Mouse (Mus musculus) cerebellum, adult 2 months (tissue): ENCODE measurements at regions not wholly inside any gene's neighbourhood (a gene's known extent, or its start where the extent isn't known, plus 50 kb on each side); places are given as distances from the start of the nearest gene placed in this dataset.

Experiments used
- DNase-seq, 2 experiments: peaks; one replicate each; pipeline ENCODE4 v3.0.0; 2021
- H3K27ac ChIP-seq: fragments of 200-500 bp; 2 replicates; pipeline ENCODE4 v1.5.1; 2012; ENCODE audit warnings: low read length, control low read depth, inconsistent platforms; ENCODE audit not compliant: insufficient read depth
- H3K27me3 ChIP-seq: fragments of 200-500 bp; 2 replicates; pipeline ENCODE4 v1.6.1; 2012; ENCODE audit warnings: inconsistent platforms, mild to moderate bottlenecking, low read length, moderate library complexity; ENCODE audit not compliant: control insufficient read depth, insufficient read depth
- H3K4me1 ChIP-seq: fragments of 200-500 bp; 2 replicates; pipeline ENCODE4 v1.6.1; 2011; ENCODE audit warnings: low read length; ENCODE audit not compliant: control insufficient read depth, insufficient read depth
- H3K4me3 ChIP-seq: fragments of 200-500 bp; replicated peaks from 2 replicates; pipeline ENCODE3; 2011; ENCODE audit warnings: mild to moderate bottlenecking, low read depth, low read length, control low read depth; ENCODE audit not compliant: insufficient read depth
- CTCF ChIP-seq: fragments of 200-500 bp; IDR thresholded peaks from 2 replicates; pipeline ENCODE4 v1.5.1; 2011; ENCODE audit warnings: low read depth, mild to moderate bottlenecking, control low read depth, low read length, moderate library complexity, borderline replicate concordance; ENCODE audit not compliant: insufficient read depth
- POLR2A ChIP-seq: fragments of 200-500 bp; IDR thresholded peaks from 2 replicates; pipeline ENCODE4 v1.6.1; 2011; ENCODE audit warnings: low read length, control low read depth, borderline replicate concordance; ENCODE audit not compliant: insufficient read depth
- WGBS: fragments of 180-500 bp; shearing (Covaris S2); methylation state at CpG from one replicate; pipeline ENCODE4 v1.1.7; 2018; 5-methylcytosine and 5-hydroxymethylcytosine counted together

- WGBS = 10% methylated on average over 4 of the region's 4 CpGs
- no peaks in the 10 kb centered on the region for H3K27me3 ChIP-seq
- no peak overlapping the region for H3K4me3 ChIP-seq
- H3K27ac ChIP-seq = no peak overlapping the region
- no peak for DNase-seq
- no peaks in the 10 kb centered on the region for H3K4me1 ChIP-seq
- TF ChIP-seq CTCF (no peak), POLR2A (no peak)
Observed at GRCm38 (mm10) chr19:35282775-35283447, 360.8 kb downstream of the Kif20b start.

- DNase-seq = no peak
- Histone ChIP-seq H3K27me3 (no peaks in the 10 kb centered on the region), H3K4me1 (no peaks in the 10 kb centered on the region), H3K27ac (no peak overlapping the region), H3K4me3 (no peak overlapping the region)
- WGBS = 89% methylated on average over 2 of the region's 2 CpGs
- TF ChIP-seq CTCF (no peak), POLR2A (no peak)
Observed at GRCm38 (mm10) chr19:35298846-35299245, 376.7 kb downstream of the Kif20b start.

- Histone ChIP-seq H3K27me3 (no peaks in the 10 kb centered on the region), H3K4me3 (no peak overlapping the region), H3K4me1 (no peaks in the 10 kb centered on the region), H3K27ac (no peak overlapping the region)
- DNase-seq = no peak
- TF ChIP-seq POLR2A (no peak), CTCF (no peak)
- 75% methylated on average over 3 of the region's 3 CpGs for WGBS
Observed at GRCm38 (mm10) chr19:35302723-35303270, 380.6 kb downstream of the Kif20b start.
